8 mouse cellular contexts compared by ENCODE assay signal in the genomic region with DNA sequence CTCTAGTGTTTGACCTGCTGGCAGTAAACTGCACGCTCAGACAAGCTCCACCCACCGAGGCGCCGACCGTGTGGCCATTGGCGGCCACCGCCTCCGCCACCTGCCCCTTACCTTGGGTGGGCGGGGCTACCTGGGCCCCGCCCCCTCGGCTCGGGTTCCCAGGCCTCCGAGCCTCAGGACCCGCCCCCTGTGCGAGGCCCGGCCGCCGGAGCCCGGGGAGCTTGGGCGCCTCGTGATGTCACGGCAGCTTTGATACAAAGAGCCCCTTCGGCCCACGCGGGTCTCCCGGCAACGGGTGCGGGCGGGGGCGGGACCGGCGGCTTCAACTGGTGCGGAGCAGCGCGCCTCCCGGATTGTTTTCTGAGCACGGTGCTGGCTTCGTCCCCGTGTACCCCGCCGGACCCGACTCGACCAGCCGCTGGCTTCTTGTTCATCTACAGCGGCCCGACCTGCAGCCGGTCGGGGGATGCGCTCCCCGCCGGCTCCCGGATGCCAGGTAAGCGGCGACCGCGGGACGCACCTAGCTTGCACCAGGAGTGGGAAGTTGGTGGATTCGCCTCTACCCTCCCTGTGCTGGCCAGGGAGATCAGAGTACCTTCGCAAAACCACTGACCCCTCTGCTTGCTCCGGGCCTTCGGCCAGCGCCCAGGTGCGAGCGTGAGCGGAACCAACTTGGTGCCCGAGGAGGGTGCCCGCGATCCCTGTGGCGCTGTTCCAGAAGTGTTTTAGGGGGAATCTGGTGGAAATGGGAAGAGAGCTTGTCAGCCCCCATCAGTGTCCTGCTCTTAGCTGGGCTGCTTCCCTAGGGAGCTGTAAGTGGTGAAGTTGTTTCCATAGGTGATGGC.
DNase-seq lines count a peak whose midpoint lies in the region; ATAC-seq and TF ChIP-seq lines count a peak whose summit lies in the region.

No protein-coding gene starts in this region.

- H3K36me3 ChIP-seq in intestine, embryonic 16.5 days (ENCODE audit: control insufficient read depth, insufficient read depth, low read length): no peaks in the 10 kb centered on the region
- H3K36me3 ChIP-seq in limb, embryonic 11.5 days (ENCODE audit: control insufficient read depth, insufficient read depth, low read length): no peaks in the 10 kb centered on the region
- no peaks in the 10 kb centered on the region for H3K36me3 ChIP-seq in midbrain, embryonic 12.5 days
- no peaks in the 10 kb centered on the region for H3K36me3 ChIP-seq in small intestine, adult 2 months (ENCODE audit: control insufficient read depth, insufficient read depth, low read length)

- 1% methylated on average over 68 of the region's 69 CpGs for WGBS in intestine, embryonic 16.5 days
- under 1% methylated on average over 69 of the region's 69 CpGs for WGBS in limb, embryonic 11.5 days
- WGBS in midbrain, embryonic 12.5 days: under 1% methylated on average over 69 of the region's 69 CpGs
- WGBS in small intestine, adult 2 months: 1% methylated on average over 69 of the region's 69 CpGs

- TF ChIP-seq CTCF in small intestine, adult 2 months (IDR thresholded peaks at IDR 0.05; ENCODE audit: extremely low read depth, insufficient read length, insufficient replicate concordance, low read depth, low read length): no peak

- peak overlapping the region; percentile 59 for H3K9ac ChIP-seq in intestine, embryonic 16.5 days (ENCODE audit: low read depth, low read length)
- H3K9ac ChIP-seq in limb, embryonic 11.5 days (ENCODE audit: low read length): peak overlapping the region; percentile 76
- H3K9ac ChIP-seq in midbrain, embryonic 12.5 days (replicated peaks): peak overlapping the region; percentile 69

- DNase-seq in adrenal gland, adult 2 months: peak; percentile 82
- peak; percentile 86 to 88 for DNase-seq in cerebellum, postnatal 10 days
- peak; percentile 54 to 58 for DNase-seq in frontal cortex, postnatal 25 days (ENCODE audit: low spot score in 2 of 2)
- peak; percentile 92 for DNase-seq in limb, embryonic 11.5 days (ENCODE audit: low spot score)

- H3K4me2 ChIP-seq in intestine, embryonic 16.5 days (ENCODE audit: low read depth, low read length): peak overlapping the region; percentile 98
- H3K4me2 ChIP-seq in limb, embryonic 11.5 days (ENCODE audit: low read depth, severe bottlenecking): peak overlapping the region; percentile 93
- H3K4me2 ChIP-seq in midbrain, embryonic 12.5 days (replicated peaks): peak overlapping the region; percentile 91

- no peaks in the 10 kb centered on the region for H3K9me3 ChIP-seq in intestine, embryonic 16.5 days (ENCODE audit: control insufficient read depth, low read length)
- no peaks in the 10 kb centered on the region for H3K9me3 ChIP-seq in limb, embryonic 11.5 days (ENCODE audit: control insufficient read depth, low read length)
- no peaks in the 10 kb centered on the region for H3K9me3 ChIP-seq in midbrain, embryonic 12.5 days

- H3K4me3 ChIP-seq in intestine, embryonic 16.5 days (ENCODE audit: low read length): peak overlapping the region; percentile 50
- H3K4me3 ChIP-seq in limb, embryonic 11.5 days (ENCODE audit: low read depth, low read length): peak overlapping the region; percentile 69
- peak overlapping the region; percentile 58 for H3K4me3 ChIP-seq in midbrain, embryonic 12.5 days
- peak overlapping the region; percentile 71 for H3K4me3 ChIP-seq in small intestine, adult 2 months (ENCODE audit: low read depth, low read length)

- no peaks in the 10 kb centered on the region for H3K27me3 ChIP-seq in intestine, embryonic 16.5 days (replicated peaks; ENCODE audit: control insufficient read depth, insufficient read depth, low read length)
- H3K27me3 ChIP-seq in limb, embryonic 11.5 days (ENCODE audit: control insufficient read depth, insufficient read depth, low read length): no peaks in the 10 kb centered on the region
- H3K27me3 ChIP-seq in midbrain, embryonic 12.5 days: 0 out of 2 replicates have a peak, but pooled peaks cover 10% of the 10 kb centered on the region
- no peaks in the 10 kb centered on the region for H3K27me3 ChIP-seq in small intestine, adult 2 months (ENCODE audit: control insufficient read depth, insufficient read depth, low read length)

- H3K4me1 ChIP-seq in intestine, embryonic 16.5 days (ENCODE audit: control insufficient read depth, insufficient read depth, low read length): peaks cover 13% of the 10 kb centered on the region
- peaks cover 17% of the 10 kb centered on the region for H3K4me1 ChIP-seq in limb, embryonic 11.5 days (ENCODE audit: control insufficient read depth, insufficient read depth, low read length)
- peaks cover 17% of the 10 kb centered on the region for H3K4me1 ChIP-seq in midbrain, embryonic 12.5 days
- peaks cover 9% of the 10 kb centered on the region for H3K4me1 ChIP-seq in small intestine, adult 2 months (ENCODE audit: control insufficient read depth, insufficient read depth, insufficient read length, low read length)

- no peak overlapping the region for H3K27ac ChIP-seq in intestine, embryonic 16.5 days (ENCODE audit: low read length)
- no peak overlapping the region for H3K27ac ChIP-seq in limb, embryonic 11.5 days (replicated peaks; ENCODE audit: low read depth, low read length)
- peak overlapping the region; percentile 20 for H3K27ac ChIP-seq in midbrain, embryonic 12.5 days (replicated peaks)
- H3K27ac ChIP-seq in small intestine, adult 2 months (ENCODE audit: insufficient read depth, low read depth, low read length): 0 out of 2 replicates have a peak overlapping the region, but pooled peaks have one; percentile 7

- peak; percentile 33; the same call in 1 of the 2 replicates for TF ChIP-seq POLR2A in small intestine, adult 2 months (IDR thresholded peaks at IDR 0.05; ENCODE audit: low read depth, low read length)

- peak; percentile 91 for ATAC-seq in intestine, embryonic 16.5 days
- peak; percentile 82 for ATAC-seq in limb, embryonic 11.5 days (ENCODE audit: insufficient number of reproducible peaks, low FRiP score, low TSS enrichment, low read depth)
- peak; percentile 84 for ATAC-seq in midbrain, embryonic 12.5 days (ENCODE audit: low FRiP score, low read depth)
- no peak; the same call in 1 of the 2 replicates for ATAC-seq in erythroid progenitor cell, adult 5-6 weeks (replicated peaks; ENCODE audit: low FRiP score, poor library complexity, severe bottlenecking)

Comparison
In these comparisons a context has a peak if more than half of its experiments do, and no peak if none do; other contexts are left out.
1. H3K27ac ChIP-seq: peak in midbrain, embryonic 12.5 days (single experiment) and small intestine, adult 2 months (single experiment); none in intestine, embryonic 16.5 days (single experiment) and limb, embryonic 11.5 days (single experiment).
2. Peak in every context shown above with its lines, with median percentiles within 50 percentile points of each other: DNase-seq, H3K4me2 ChIP-seq, H3K4me3 ChIP-seq and H3K9ac ChIP-seq.